13 mouse cellular contexts compared by ENCODE assay signal in genomic region chr17:73786642-73787311, GRCm38 (mm10). TPM values are rescaled to one million over a fixed set of nuclear protein-coding genes. Genes with fewer than 3 reads are reported as not detected.
DNase-seq lines count a peak whose midpoint lies in the region; ATAC-seq lines count a peak whose summit lies in the region.
"Had no signal": no experiment of that assay in that cellular context is flagged by ENCODE, and none has a peak within 500 bp of the region (broad histone marks: within the 10 kb centered on the region; RNA-seq: fewer than 3 reads in every experiment).

No protein-coding gene starts in this region.

- DNase-seq in heart, adult 9 months (ENCODE audit: low spot score in 2 of 2): peak; percentile 7 to 37
- no peak for DNase-seq in heart, postnatal 4 days
- DNase-seq in kidney, adult 18-20 months: peak; percentile 54
- peak; percentile 48 to 74 for DNase-seq in kidney, postnatal 25 days
- DNase-seq in urinary bladder, adult 2 months (ENCODE audit: low spot score): no peak
- DNase-seq in frontal cortex, postnatal 10 days (ENCODE audit: low spot score in 2 of 2): no peak
- DNase-seq in left cerebral cortex, adult 9 months (ENCODE audit: low spot score in 2 of 2): no peak
- DNase-seq: cerebellum, adult 8-10 months; right cerebral cortex, adult 18-20 months; spleen, adult 18-20 months; thymus, postnatal 25 days had no signal

- peak; percentile 77 for ATAC-seq in activated CD4-positive, CD25-positive, alpha-beta regulatory T cell, adult 4 months
- ATAC-seq: midbrain, embryonic 13.5 days had no signal

RNA-seq across cellular contexts. Expression of gene Ehd3, which starts 17.2 kb away (rescaled TPM):
- 1 to 10 TPM; 2.9 to 3.8 TPM for total RNA-seq in heart, postnatal 4 days (2021)
- 10 to 100 TPM; 41.0 to 58.1 TPM for polyA plus RNA-seq in activated CD4-positive, CD25-positive, alpha-beta regulatory T cell, adult 4 months (2017; shearing (Covaris generic))
- 5.9 and 7.2 TPM in 2 replicates for polyA plus RNA-seq in urinary bladder, adult 2 months (2012; rRNA removed)

Comparison
In these comparisons a context has a peak if more than half of its experiments do, and no peak if none do; other contexts are left out.
1. DNase-seq: peak in heart, adult 9 months (2 of 2), kidney, adult 18-20 months (single experiment) and kidney, postnatal 25 days (2 of 2); none in heart, postnatal 4 days (single experiment), urinary bladder, adult 2 months (single experiment), frontal cortex, postnatal 10 days (0 of 2) and left cerebral cortex, adult 9 months (0 of 2).